Mouse (Mus musculus) MEL (cell line): ENCODE data around the gene Csde1. TPM values are rescaled to one million over a fixed set of nuclear protein-coding genes. Genes with fewer than 3 reads are reported as not detected.

Experiments
- DNase-seq: peaks from one replicate; pipeline ENCODE4 v3.0.0; 2011; ENCODE audit warnings: low read depth, low spot score
- H3K27ac ChIP-seq: 2 replicates; pipeline ENCODE4 v1.5.1; 2012; ENCODE audit warnings: low read depth, mild to moderate bottlenecking, control low read depth, low read length, moderate library complexity; ENCODE audit not compliant: control insufficient read depth
- H3K27me3 ChIP-seq, 2 experiments: fragments of 150-350 bp in 1 of 2; sonication (generic) in 1 of 2; 2 replicates each; pipeline ENCODE4 v1.6.1; 2012; ENCODE audit warnings: low read length in 2 of 2, mild to moderate bottlenecking in 2 of 2, improper control_type of control experiment in 1 of 2, moderate library complexity in 1 of 2; ENCODE audit not compliant: insufficient read depth in 2 of 2, control insufficient read depth in 1 of 2
- H3K36me3 ChIP-seq, 2 experiments: 2 replicates each; pipeline ENCODE4 v1.6.1; 2012 to 2014; ENCODE audit warnings: low read length in 2 of 2, improper control_type of control experiment in 1 of 2, inconsistent platforms in 1 of 2, mild to moderate bottlenecking in 1 of 2; ENCODE audit not compliant: insufficient read depth in 2 of 2, control insufficient read depth in 1 of 2
- H3K4me1 ChIP-seq, 2 experiments: fragments of 150-350 bp in 1 of 2; sonication (generic) in 1 of 2; 2 replicates each; pipeline ENCODE4 v1.6.1; 2012; ENCODE audit warnings: low read length in 2 of 2, improper control_type of control experiment in 1 of 2, mild to moderate bottlenecking in 1 of 2; ENCODE audit not compliant: insufficient read depth in 2 of 2, control insufficient read depth in 1 of 2
- H3K4me3 ChIP-seq, 2 experiments: fragments of 150-350 bp in 1 of 2; sonication (generic) in 1 of 2; 2 replicates each; pipeline ENCODE4 v1.5.1; 2012; ENCODE audit warnings: low read depth in 2 of 2, low read length in 2 of 2, mild to moderate bottlenecking in 2 of 2, moderate library complexity in 2 of 2, control low read depth in 1 of 2, improper control_type of control experiment in 1 of 2; ENCODE audit not compliant: control insufficient read depth in 1 of 2, insufficient read depth in 1 of 2
- H3K79me2 ChIP-seq: 2 replicates; pipeline ENCODE4 v1.6.1; 2012; ENCODE audit warnings: mild to moderate bottlenecking, low read length, moderate library complexity; ENCODE audit not compliant: control insufficient read depth, poor library complexity, insufficient read depth
- H3K9ac ChIP-seq: 2 replicates; pipeline ENCODE4 v1.6.1; 2012; ENCODE audit warnings: low read depth, mild to moderate bottlenecking, control low read depth, low read length, moderate library complexity; ENCODE audit not compliant: control insufficient read depth, poor library complexity, severe bottlenecking
- H3K9me3 ChIP-seq: fragments of 150-350 bp; sonication (generic); replicated peaks from 2 replicates; pipeline ENCODE4 v1.6.1; 2012; ENCODE audit warnings: mild to moderate bottlenecking, low read length, improper control_type of control experiment, moderate library complexity; ENCODE audit not compliant: insufficient read depth
- BHLHE40 ChIP-seq: IDR thresholded peaks from 2 replicates; pipeline ENCODE4 v1.6.1; 2012; ENCODE audit warnings: low read depth, mild to moderate bottlenecking, inconsistent platforms, low read length, improper control_type of control experiment, borderline replicate concordance
- CHD1 ChIP-seq: IDR thresholded peaks from 2 replicates; pipeline ENCODE4 v1.6.1; 2012; ENCODE audit warnings: low read depth, mild to moderate bottlenecking, inconsistent platforms, low read length, improper control_type of control experiment
- CHD2 ChIP-seq: IDR thresholded peaks from 2 replicates; pipeline ENCODE4 v1.6.1; 2011; ENCODE audit warnings: low read length, improper control_type of control experiment
- CTCF ChIP-seq, 3 experiments: IDR thresholded peaks in 2 of 3; conservative IDR thresholded peaks in 1 of 3; 2 replicates each; pipeline ENCODE4 v1.5.1; 2011 to 2012; ENCODE audit warnings: low read length in 3 of 3, low read depth in 2 of 3, mild to moderate bottlenecking in 2 of 3, improper control_type of control experiment in 1 of 3, inconsistent platforms in 1 of 3, mixed read lengths in 1 of 3, moderate library complexity in 1 of 3; ENCODE audit not compliant: control insufficient read depth in 1 of 3, insufficient read depth in 1 of 3, poor library complexity in 1 of 3, severe bottlenecking in 1 of 3
- EP300 ChIP-seq, 2 experiments: IDR thresholded peaks; 2 replicates each; pipeline ENCODE4 v1.6.1; 2011; ENCODE audit warnings: improper control_type of control experiment in 2 of 2, low read length in 2 of 2, low read depth in 1 of 2, mild to moderate bottlenecking in 1 of 2
- GATA1 ChIP-seq: IDR thresholded peaks from 2 replicates; pipeline ENCODE4 v1.6.1; 2011; ENCODE audit warnings: low read depth, low read length, improper control_type of control experiment
- HCFC1 ChIP-seq: IDR thresholded peaks from 2 replicates; pipeline ENCODE4 v1.6.1; 2012; ENCODE audit warnings: low read depth, mild to moderate bottlenecking, inconsistent platforms, low read length, improper control_type of control experiment, moderate library complexity
- JUND ChIP-seq: IDR thresholded peaks from 2 replicates; pipeline ENCODE4 v1.6.1; 2011; ENCODE audit warnings: low read depth, mild to moderate bottlenecking, improper control_type of control experiment, low read length
- MXI1 ChIP-seq: IDR thresholded peaks from 2 replicates; pipeline ENCODE4 v1.6.1; 2011; ENCODE audit warnings: mild to moderate bottlenecking, low read depth, low read length, improper control_type of control experiment
- MYB ChIP-seq: IDR thresholded peaks from 2 replicates; pipeline ENCODE4 v1.6.1; 2011; ENCODE audit warnings: mild to moderate bottlenecking, low read depth, low read length, improper control_type of control experiment
- MYC ChIP-seq: IDR thresholded peaks from 2 replicates; pipeline ENCODE4 v1.6.1; 2011; ENCODE audit warnings: low read depth, mild to moderate bottlenecking, low read length, improper control_type of control experiment, moderate library complexity
- NELFE ChIP-seq: IDR thresholded peaks from 2 replicates; pipeline ENCODE4 v1.6.1; 2011; ENCODE audit warnings: low read depth, low read length, improper control_type of control experiment
- NRF1 ChIP-seq: IDR thresholded peaks from 2 replicates; pipeline ENCODE4 v1.6.1; 2014; ENCODE audit warnings: low read depth, mild to moderate bottlenecking, inconsistent platforms, low read length, improper control_type of control experiment, moderate library complexity; ENCODE audit not compliant: poor library complexity, insufficient read depth, severe bottlenecking
- POLR2A ChIP-seq, 2 experiments: IDR thresholded peaks; 2 replicates each; pipeline ENCODE4 v1.6.1; 2011 to 2012; ENCODE audit warnings: low read length in 2 of 2, mild to moderate bottlenecking in 2 of 2, control low read depth in 1 of 2, improper control_type of control experiment in 1 of 2, low read depth in 1 of 2, moderate library complexity in 1 of 2; ENCODE audit not compliant: control insufficient read depth in 1 of 2, insufficient read depth in 1 of 2, poor library complexity in 1 of 2
- POLR2AphosphoS2 ChIP-seq: IDR thresholded peaks from 2 replicates; pipeline ENCODE4 v1.6.1; 2011; ENCODE audit warnings: low read length, improper control_type of control experiment
- POLR2AphosphoS5 ChIP-seq: IDR thresholded peaks from 2 replicates; pipeline ENCODE4 v1.6.1; 2012; ENCODE audit warnings: low read depth, borderline replicate concordance, mild to moderate bottlenecking, inconsistent platforms, low read length, moderate library complexity, mixed read lengths
- RAD21 ChIP-seq: IDR thresholded peaks from 2 replicates; pipeline ENCODE4 v1.6.1; 2011; ENCODE audit warnings: mild to moderate bottlenecking, low read depth, low read length, improper control_type of control experiment
- RCOR1 ChIP-seq: IDR thresholded peaks from 2 replicates; pipeline ENCODE4 v1.6.1; 2012; ENCODE audit warnings: low read depth, mild to moderate bottlenecking, inconsistent platforms, low read length, improper control_type of control experiment
- SMC3 ChIP-seq: IDR thresholded peaks from 2 replicates; pipeline ENCODE4 v1.6.1; 2011; ENCODE audit warnings: low read depth, low read length, improper control_type of control experiment
- TBP ChIP-seq: IDR thresholded peaks from 2 replicates; pipeline ENCODE4 v1.8.0; 2011; ENCODE audit warnings: low read depth, low read length, improper control_type of control experiment
- UBTF ChIP-seq: IDR thresholded peaks from 2 replicates; pipeline ENCODE4 v1.6.1; 2012; ENCODE audit warnings: low read depth, mild to moderate bottlenecking, inconsistent platforms, low read length, improper control_type of control experiment, moderate library complexity, borderline replicate concordance; ENCODE audit not compliant: insufficient read depth
- ZC3H11A ChIP-seq: IDR thresholded peaks from 2 replicates; pipeline ENCODE4 v1.6.1; 2012; ENCODE audit warnings: low read depth, mild to moderate bottlenecking, inconsistent platforms, low read length, improper control_type of control experiment
- ZMIZ1 ChIP-seq: IDR thresholded peaks from 2 replicates; pipeline ENCODE4 v1.6.1; 2012; ENCODE audit warnings: low read depth, mild to moderate bottlenecking, inconsistent platforms, low read length, improper control_type of control experiment, moderate library complexity
- ZNF384 ChIP-seq: IDR thresholded peaks from 2 replicates; pipeline ENCODE4 v1.6.1; 2012; ENCODE audit warnings: low read depth, mild to moderate bottlenecking, inconsistent platforms, low read length, improper control_type of control experiment
- polyA plus RNA-seq, 2 experiments: library from polyadenylated mRNA; stranded (reverse) in 1 of 2; unstranded in 1 of 2; fragments of >175 nt in 1 of 2; fragments of >200 nt in 1 of 2; gene quantifications; 2 replicates each; pipeline versions ENCODE4 v1.2.1 to v1.2.4; 2012; ENCODE audit warnings: low replicate concordance in 2 of 2, low read depth in 1 of 2; ENCODE audit not compliant: insufficient read length in 2 of 2, insufficient read depth in 1 of 2, missing spikeins in 1 of 2
- total RNA-seq: library from RNA; depleted of rRNA; stranded (reverse); fragments of 300-350 nt; gene quantifications from 2 replicates; pipeline ENCODE4 v1.2.3, GENCODE M21; 2012

Gene Csde1
- total and polyA plus RNA-seq, 3 experiments: 142 to 202 (median 189) TPM

DNA sequence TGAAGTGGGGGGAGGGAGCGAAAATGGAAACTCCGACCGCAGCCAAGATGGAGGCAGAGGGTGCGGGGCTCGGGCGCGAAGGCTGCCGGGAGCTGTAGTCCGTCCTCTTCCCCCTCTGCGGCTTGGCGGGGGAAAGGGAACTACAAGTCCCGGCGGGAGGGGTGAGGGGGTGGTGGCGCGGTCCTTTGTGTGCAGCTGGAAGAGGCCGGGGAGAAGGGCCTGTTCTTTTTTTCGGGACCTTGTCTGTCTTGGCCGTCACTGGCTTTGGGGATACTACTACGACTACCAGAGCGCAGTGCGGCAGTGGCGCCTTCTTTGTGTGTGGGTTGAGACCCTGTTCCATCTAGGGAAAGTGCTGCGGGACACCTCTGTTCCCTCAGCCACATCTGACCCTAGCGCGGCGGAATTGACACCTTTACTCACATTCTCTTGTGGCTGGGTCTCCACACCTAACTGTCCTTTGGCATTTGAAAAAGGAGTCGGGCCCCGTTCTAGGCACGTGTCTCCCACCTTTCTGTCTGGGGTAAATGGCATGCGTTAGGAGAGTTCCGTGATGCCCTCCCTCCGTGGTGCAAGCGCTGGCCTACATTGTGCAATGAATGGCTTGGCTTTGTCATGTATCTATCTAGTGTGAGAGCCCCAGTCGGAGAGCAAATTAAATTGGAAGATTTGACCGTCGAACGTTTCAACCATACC, 865 bp downstream of the Csde1 start (continued):
- TF ChIP-seq POLR2AphosphoS2 (no peak), TBP (no peak), MYC (peak; percentile 64; the same call in 1 of the 2 replicates), RCOR1 (no peak), MYB (no peak), MXI1 (peak; percentile 77), ZC3H11A (no peak), BHLHE40 (0 out of 2 replicates have a peak, but pooled peaks have one; percentile 21), HCFC1 (peak; percentile 91), POLR2A (IDR thresholded peaks at IDR 0.05; ENCODE audit: control insufficient read depth in 1 of 2, insufficient read depth in 1 of 2, low read depth in 1 of 2, low read length in 2 of 2, poor library complexity in 1 of 2) (no peak), EP300 (IDR thresholded peaks at IDR 0.05; ENCODE audit: low read depth in 1 of 2, low read length in 2 of 2) (no peak), CHD2 (0 out of 2 replicates have a peak, but pooled peaks have one; percentile 9), CHD1 (0 out of 2 replicates have a peak, but pooled peaks have one; percentile 10), NELFE (no peak), POLR2AphosphoS5 (no peak), ZNF384 (no peak), RAD21 (no peak), NRF1 (no peak), GATA1 (no peak), JUND (no peak), UBTF (no peak)

DNA sequence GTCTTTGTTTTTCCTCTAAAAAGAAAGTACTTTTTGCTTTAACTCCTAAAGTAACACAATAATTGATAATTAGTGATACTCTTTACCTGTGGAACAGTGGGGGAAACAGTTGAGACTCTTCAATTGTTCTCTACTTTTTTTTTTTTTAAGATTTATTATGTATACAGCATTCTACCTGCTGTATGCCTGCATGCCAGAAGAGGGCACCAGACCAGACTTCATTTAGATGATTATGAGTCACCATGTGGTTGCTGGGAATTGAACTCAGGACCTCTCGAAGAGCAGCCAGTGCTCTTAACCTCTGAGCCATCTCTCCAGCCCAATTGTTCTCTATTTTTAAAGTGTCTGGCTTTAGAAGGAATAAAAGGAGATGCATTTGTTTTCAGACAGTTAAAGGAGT, 5.9 kb downstream of the Csde1 start:
- Histone ChIP-seq H3K27ac (no peak overlapping the region), H3K36me3 (peaks cover 31 to 54% of the 10 kb centered on the region in 2 experiments), H3K79me2 (peaks cover 73% of the 10 kb centered on the region), H3K9ac (no peak overlapping the region), H3K27me3 (no peaks in the 10 kb centered on the region), H3K4me1 (peaks cover 18 to 21% of the 10 kb centered on the region in 2 experiments), H3K9me3 (no peaks in the 10 kb centered on the region), H3K4me3 (no peak overlapping the region)
- TF ChIP-seq CTCF (IDR thresholded peaks at IDR 0.05 in 2 of 3, conservative IDR thresholded peaks at IDR 0.05 in 1 of 3; ENCODE audit: control insufficient read depth in 1 of 3, insufficient read depth in 1 of 3, low read depth in 2 of 3, low read length in 3 of 3, poor library complexity in 1 of 3, severe bottlenecking in 1 of 3) (peak; percentile 27 to 48 (median 27); a peak in 4 of 6 replicates), ZNF384 (peak; percentile 89), CHD2 (no peak), SMC3 (peak; percentile 30; the same call in 1 of the 2 replicates), MYC (0 out of 2 replicates have a peak, but pooled peaks have one; percentile 39), ZC3H11A (no peak), ZMIZ1 (no peak)
- DNase-seq: peak; percentile 64
